Mouse (Mus musculus) cortical plate, adult 2 months (tissue): ENCODE data around the gene Gm21083.
"Not testable (repeated sequence)": the region's sequence is repeated elsewhere in the genome, so short reads cannot be mapped to it uniquely, and the experiment has no call there.

Experiments
- CTCF ChIP-seq: fragments of 200-500 bp; IDR thresholded peaks from 2 replicates; pipeline ENCODE4 v1.5.1; 2011; ENCODE audit warnings: mild to moderate bottlenecking, control low read depth, low read length; ENCODE audit not compliant: insufficient read depth; ENCODE audit errors: extremely low read depth
- POLR2A ChIP-seq: fragments of 200-500 bp; IDR thresholded peaks from 2 replicates; pipeline ENCODE4 v1.6.1; 2011; ENCODE audit warnings: mild to moderate bottlenecking, low read length, control low read depth; ENCODE audit not compliant: insufficient read depth; ENCODE audit errors: extremely low read depth

DNA sequence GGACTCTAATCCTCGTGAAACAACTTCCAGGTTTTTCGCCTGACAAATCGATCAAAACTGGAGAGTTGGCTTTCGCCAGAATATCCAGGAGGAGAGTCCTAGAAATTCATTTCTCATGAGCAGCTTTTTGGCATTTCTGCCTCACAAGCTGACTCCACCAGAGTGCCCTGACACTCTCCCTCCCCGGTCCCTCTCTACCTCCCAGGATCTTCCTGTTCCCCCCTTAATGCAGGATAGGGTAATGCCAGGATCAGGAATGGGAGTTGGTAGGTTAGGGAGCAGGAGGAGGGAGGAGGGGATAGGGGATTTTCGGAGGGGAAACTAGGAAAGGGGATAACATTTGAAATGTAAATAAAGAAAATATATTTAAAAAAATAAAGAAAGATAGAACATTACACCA is 28.5 kb upstream of the Gm21083 start:
- TF ChIP-seq POLR2A, CTCF: not testable (repeated sequence)
